10 mouse cellular contexts compared by ENCODE assay signal in the genomic region with DNA sequence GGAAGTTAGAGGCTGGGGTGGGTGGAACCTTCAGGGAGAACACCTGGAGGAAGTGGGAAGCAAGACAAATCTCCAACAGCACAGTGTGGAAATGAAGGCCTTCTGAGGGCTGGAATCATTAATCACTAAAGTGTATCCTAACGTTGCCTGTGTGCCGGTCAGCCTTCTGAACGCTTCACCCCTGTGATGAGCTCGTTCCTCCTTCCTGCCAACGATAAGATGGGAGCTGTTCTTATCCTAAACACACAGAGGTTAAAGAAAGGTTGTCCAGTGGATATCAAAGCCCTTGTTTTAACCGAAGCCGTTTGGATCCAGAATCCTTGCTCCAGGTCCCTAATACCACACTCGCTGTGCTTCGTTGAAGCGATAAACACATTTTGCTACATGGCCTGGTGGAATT.
"Had no signal": no experiment of that assay in that cellular context is flagged by ENCODE, and none has a peak within 500 bp of the region (broad histone marks: within the 10 kb centered on the region; RNA-seq: fewer than 3 reads in every experiment).

No protein-coding gene starts in this region.

- H3K27me3 ChIP-seq: limb, embryonic 13.5 days; lung, embryonic 15.5 days; midbrain, embryonic 13.5 days; stomach, embryonic 15.5 days had no signal

- ATAC-seq: midbrain, embryonic 13.5 days had no signal

- H3K9ac ChIP-seq: limb, embryonic 13.5 days; lung, embryonic 15.5 days; midbrain, embryonic 13.5 days; stomach, embryonic 15.5 days had no signal

- DNase-seq: kidney, adult 9 months; left cerebral cortex, postnatal 4 days; lung, postnatal 36 days; right cerebral cortex, postnatal 14 days; thymus, adult 2 months; thymus, postnatal 25 days had no signal

- H3K9me3 ChIP-seq: limb, embryonic 13.5 days; lung, embryonic 15.5 days; midbrain, embryonic 13.5 days; stomach, embryonic 15.5 days had no signal

- H3K36me3 ChIP-seq: lung, embryonic 15.5 days; midbrain, embryonic 13.5 days; stomach, embryonic 15.5 days had no signal

- H3K27ac ChIP-seq: limb, embryonic 13.5 days; lung, embryonic 15.5 days; midbrain, embryonic 13.5 days; stomach, embryonic 15.5 days had no signal

- H3K4me3 ChIP-seq: limb, embryonic 13.5 days; lung, embryonic 15.5 days; midbrain, embryonic 13.5 days; stomach, embryonic 15.5 days had no signal

- H3K4me2 ChIP-seq: limb, embryonic 13.5 days; lung, embryonic 15.5 days; midbrain, embryonic 13.5 days; stomach, embryonic 15.5 days had no signal
